Mouse (Mus musculus) ES-E14 (cell line): ENCODE data around the gene Cntn5. TPM values are rescaled to one million over a fixed set of nuclear protein-coding genes. Genes with fewer than 3 reads are reported as not detected.

Experiments used
- DNase-seq: peaks from one replicate; pipeline ENCODE4 v3.0.0-alpha.2; 2013; ENCODE audit warnings: low read depth, low spot score
- H3K27ac ChIP-seq: 2 replicates; pipeline ENCODE4 v1.5.1; 2012; ENCODE audit warnings: low read depth, mild to moderate bottlenecking, low read length, moderate library complexity, mixed read lengths; ENCODE audit not compliant: poor library complexity, insufficient read depth, severe bottlenecking
- H3K36me3 ChIP-seq: 2 replicates; pipeline ENCODE4 v1.6.1; 2012; ENCODE audit warnings: mild to moderate bottlenecking, low read length, moderate library complexity, mixed read lengths; ENCODE audit not compliant: control insufficient read depth, poor library complexity, insufficient read depth, severe bottlenecking
- H3K4me1 ChIP-seq, 2 experiments: fragments of 150-350 bp in 1 of 2; sonication (generic) in 1 of 2; 2 replicates each; pipeline ENCODE4 v1.6.1; 2012; ENCODE audit warnings: low read length in 2 of 2, mild to moderate bottlenecking in 1 of 2, mixed read lengths in 1 of 2; ENCODE audit not compliant: control insufficient read depth in 2 of 2, insufficient read depth in 2 of 2, poor library complexity in 1 of 2
- H3K4me3 ChIP-seq, 2 experiments: fragments of 150-350 bp in 1 of 2; sonication (generic) in 1 of 2; 2 replicates each; pipeline ENCODE4 v1.5.1; 2012; ENCODE audit warnings: low read length in 2 of 2, low read depth in 1 of 2, mild to moderate bottlenecking in 1 of 2, mixed read lengths in 1 of 2; ENCODE audit not compliant: insufficient read depth in 1 of 2, poor library complexity in 1 of 2, severe bottlenecking in 1 of 2
- H3K9ac ChIP-seq: 2 replicates; pipeline ENCODE4 v1.6.1; 2012; ENCODE audit warnings: low read depth, mild to moderate bottlenecking, low read length, mixed read lengths; ENCODE audit not compliant: poor library complexity, insufficient read depth, severe bottlenecking
- H3K9me3 ChIP-seq: fragments of 150-350 bp; sonication (generic); 2 replicates; pipeline ENCODE4 v1.6.1; 2012; ENCODE audit warnings: low read depth, mild to moderate bottlenecking, low read length; ENCODE audit not compliant: control insufficient read depth, insufficient read depth
- CHD2 ChIP-seq: IDR thresholded peaks from 2 replicates; pipeline ENCODE4 v1.6.1; 2014; ENCODE audit warnings: mild to moderate bottlenecking, low read depth, low read length, inconsistent platforms
- HCFC1 ChIP-seq: IDR thresholded peaks from 2 replicates; pipeline ENCODE4 v1.6.1; 2012; ENCODE audit warnings: low read length, inconsistent platforms, borderline replicate concordance; ENCODE audit not compliant: insufficient read depth
- MAFK ChIP-seq: IDR thresholded peaks from 2 replicates; pipeline ENCODE4 v1.6.1; 2014; ENCODE audit warnings: mild to moderate bottlenecking, low read depth, low read length, inconsistent platforms; ENCODE audit not compliant: insufficient read depth
- ZC3H11A ChIP-seq: IDR thresholded peaks from 2 replicates; pipeline ENCODE4 v1.6.1; 2012; ENCODE audit warnings: low read depth, mild to moderate bottlenecking, inconsistent platforms, low read length, borderline replicate concordance
- ZNF384 ChIP-seq: IDR thresholded peaks from 2 replicates; pipeline ENCODE4 v1.6.1; 2012; ENCODE audit warnings: low read depth, low read length, inconsistent platforms
- in situ Hi-C, 2 experiments: fragments of 600-800 bp; cut with MboI; formaldehyde crosslinking; loops; one replicate each; pipeline ENCODE4 v1.15.1; 2025; ENCODE audit warnings: low sequenced_read_pairs in 2 of 2, inconsistent platforms in 1 of 2; ENCODE audit not compliant: unreplicated experiment in 2 of 2
- total RNA-seq: library from RNA; depleted of rRNA; stranded (reverse); fragments of 300-350 nt; gene quantifications from 2 replicates; pipeline ENCODE4 v1.2.3, GENCODE M21; 2012

Gene Cntn5
- total RNA-seq, 1 experiment = not detected

DNA sequence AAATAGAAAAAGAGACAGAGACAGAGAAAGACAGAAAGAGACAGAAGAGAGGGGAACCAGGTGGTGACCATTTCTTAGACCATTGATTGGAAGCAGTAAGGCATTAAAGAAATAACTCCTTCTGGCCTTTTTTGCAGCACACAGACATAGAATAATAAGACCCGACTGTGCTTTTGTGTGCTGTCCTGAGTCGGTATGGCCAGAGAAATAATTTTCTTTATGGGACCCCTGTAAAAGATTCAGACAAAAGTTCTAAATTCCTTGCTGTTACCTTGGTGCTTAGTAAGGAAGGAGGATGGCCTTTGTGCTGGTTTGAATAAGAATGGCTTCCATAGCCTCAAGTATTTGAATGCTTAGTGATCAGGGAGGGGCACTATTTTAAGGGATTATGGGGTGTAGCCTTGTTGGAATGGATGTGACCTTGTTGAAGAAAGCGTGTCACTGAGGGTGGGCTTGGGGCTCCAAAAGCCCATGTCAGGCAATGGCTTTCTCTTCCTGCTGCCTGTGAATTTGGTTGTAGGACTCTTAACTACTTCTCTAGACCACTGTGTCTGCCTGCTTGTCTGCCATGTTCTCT, 455.5 kb downstream of the Cntn5 start:
- peak; percentile 56 for DNase-seq
- Histone ChIP-seq H3K4me3 (no peak overlapping the region), H3K4me1 (peaks cover 4 to 17% of the 10 kb centered on the region in 2 experiments; a peak in 3 of 4 replicates), H3K9ac (no peak overlapping the region), H3K9me3 (no peaks in the 10 kb centered on the region), H3K36me3 (no peaks in the 10 kb centered on the region), H3K27ac (peak overlapping the region; percentile 73; the same call in 1 of the 2 replicates)
- in situ Hi-C loops = no loop called here
- TF ChIP-seq ZC3H11A (no peak), MAFK (peak; percentile 25; the same call in 1 of the 2 replicates)

GRCm38 (mm10) chr9:10447220-10447837, 457.2 kb downstream of the Cntn5 start:
- H3K36me3 ChIP-seq = no peaks in the 10 kb centered on the region
- H3K27ac ChIP-seq = no peak overlapping the region
- no peak for DNase-seq
- in situ Hi-C loops = no loop called here
- H3K4me3 ChIP-seq = no peak overlapping the region
- H3K9me3 ChIP-seq = no peaks in the 10 kb centered on the region
- TF ChIP-seq ZNF384 (no peak), HCFC1 (no peak), ZC3H11A (no peak), CHD2 (no peak), MAFK (no peak)
- no peak overlapping the region for H3K9ac ChIP-seq
- H3K4me1 ChIP-seq = peaks cover 4 to 17% of the 10 kb centered on the region in 2 experiments; a peak in 3 of 4 replicates

DNA sequence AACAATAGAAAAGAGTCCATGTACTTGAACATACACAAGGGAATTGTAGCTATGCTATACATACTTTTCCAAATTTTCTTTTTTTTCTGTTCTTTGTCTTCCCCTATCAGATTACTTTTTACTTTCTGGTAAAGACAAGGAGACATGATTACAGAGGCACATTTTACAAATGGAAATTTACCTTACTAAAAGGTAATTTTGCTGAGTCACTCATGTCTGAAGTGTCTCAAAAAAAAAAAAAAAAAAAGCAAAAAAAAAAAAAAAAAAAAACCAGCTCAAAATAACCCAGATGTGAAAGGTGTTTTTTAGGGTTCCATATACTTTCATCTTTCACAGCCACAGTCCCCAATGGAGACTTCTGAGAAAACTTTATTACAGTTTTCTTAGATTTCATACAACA, 492.5 kb downstream of the Cntn5 start:
- H3K9me3 ChIP-seq = no peaks in the 10 kb centered on the region
- in situ Hi-C loops = no loop called here
- no peak overlapping the region for H3K4me3 ChIP-seq
- peak; percentile 59 for TF ChIP-seq ZNF384
- TF ChIP-seq HCFC1 = no peak
- DNase-seq = no peak
- H3K9ac ChIP-seq = no peak overlapping the region
- no peaks in the 10 kb centered on the region for H3K4me1 ChIP-seq
- no peak overlapping the region for H3K27ac ChIP-seq
- no peaks in the 10 kb centered on the region for H3K36me3 ChIP-seq

DNA sequence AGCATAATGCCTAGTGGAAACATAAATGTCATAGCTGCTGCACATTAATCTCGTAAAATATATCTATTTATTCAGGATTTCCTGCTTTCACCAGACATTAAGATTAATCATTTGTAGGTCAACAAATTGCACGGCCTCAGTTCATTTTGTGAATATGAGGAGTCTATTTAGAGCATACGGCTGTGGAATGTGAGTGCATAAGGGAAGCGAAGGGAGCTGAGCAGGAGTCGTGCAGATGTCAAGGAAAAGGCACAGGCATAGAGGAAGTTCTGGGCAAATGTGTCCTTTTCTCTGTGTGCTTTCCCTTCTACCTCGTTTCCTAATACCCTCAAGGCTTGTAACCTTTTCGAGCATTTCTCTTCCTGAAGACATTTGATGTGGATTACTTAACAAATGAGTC, 504.5 kb downstream of the Cntn5 start:
- no peaks in the 10 kb centered on the region for H3K4me1 ChIP-seq
- no peak overlapping the region for H3K4me3 ChIP-seq
- H3K9me3 ChIP-seq = no peaks in the 10 kb centered on the region
- TF ChIP-seq ZNF384 = no peak
- no peak for TF ChIP-seq MAFK
- TF ChIP-seq CHD2 = no peak
- no peak for TF ChIP-seq ZC3H11A
- TF ChIP-seq HCFC1 = no peak
- no peak overlapping the region for H3K27ac ChIP-seq
- H3K9ac ChIP-seq = no peak overlapping the region
- no peaks in the 10 kb centered on the region for H3K36me3 ChIP-seq
- DNase-seq = no peak
- in situ Hi-C loops = no loop called here

DNA sequence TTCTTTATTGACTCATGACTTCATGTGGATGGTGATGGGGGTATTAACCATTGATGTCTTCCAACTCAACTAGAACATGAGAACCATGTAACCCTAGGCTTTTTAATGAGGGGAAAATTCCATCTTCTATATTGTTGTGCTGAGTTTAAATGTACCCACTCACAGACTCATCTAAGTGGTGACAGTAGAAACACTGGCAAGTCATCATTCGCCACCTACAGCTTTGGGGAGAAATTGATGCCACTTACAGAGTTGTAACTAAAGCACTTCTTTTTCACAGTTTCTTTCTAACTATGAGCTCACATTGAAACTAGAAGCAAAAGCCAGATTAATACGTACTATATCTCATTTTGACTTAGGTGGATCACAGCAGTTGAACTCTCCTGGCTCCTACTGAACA, 514.7 kb downstream of the Cntn5 start:
- in situ Hi-C loops = no loop called here
- Histone ChIP-seq H3K27ac (no peak overlapping the region), H3K4me3 (no peak overlapping the region), H3K36me3 (no peaks in the 10 kb centered on the region), H3K4me1 (no peaks in the 10 kb centered on the region), H3K9me3 (no peaks in the 10 kb centered on the region), H3K9ac (no peak overlapping the region)
- no peak for TF ChIP-seq ZC3H11A
- no peak for TF ChIP-seq ZNF384
- no peak for TF ChIP-seq MAFK
- no peak for TF ChIP-seq CHD2
- TF ChIP-seq HCFC1 = no peak
- no peak for DNase-seq
